8 mouse cellular contexts compared by ENCODE assay signal in the genomic region with DNA sequence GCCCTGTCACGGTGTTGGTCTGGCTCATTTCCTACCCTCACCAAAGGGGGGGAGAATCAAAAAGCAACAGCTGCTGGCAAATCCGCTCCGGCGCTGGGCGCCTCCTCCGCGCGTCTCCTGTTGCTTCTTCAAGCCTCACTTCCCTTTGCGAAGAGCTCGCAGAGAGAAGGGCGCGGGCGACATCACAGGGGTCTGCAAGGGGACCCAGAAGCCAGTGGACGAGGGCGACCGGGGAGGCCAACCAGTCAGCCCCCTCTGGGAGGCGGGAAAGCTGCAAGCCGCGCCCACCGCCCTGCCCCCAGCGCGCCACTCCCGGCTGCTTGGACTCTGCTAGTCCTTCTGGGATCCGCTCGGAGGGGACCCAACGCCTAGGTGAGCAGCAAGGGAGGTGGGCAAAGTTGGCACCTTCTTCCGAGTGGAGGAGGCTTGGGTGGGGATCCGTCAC. TPM values are rescaled to one million over a fixed set of nuclear protein-coding genes. Genes with fewer than 3 reads are reported as not detected.
A peak's percentile ranks its signal among the peaks of the same experiment; 100 is the strongest.
DNase-seq lines count a peak whose midpoint lies in the region; ATAC-seq and TF ChIP-seq lines count a peak whose summit lies in the region.

Fxyd6 (plus strand) TSS at position 69 of the 445 bp plus-strand sequence.

- no peak for TF ChIP-seq POLR2A in cortical plate, adult 2 months (IDR thresholded peaks at IDR 0.05; ENCODE audit: extremely low read depth, insufficient read depth, low read length)

- no peak for TF ChIP-seq CTCF in cortical plate, adult 2 months (IDR thresholded peaks at IDR 0.05; ENCODE audit: extremely low read depth, insufficient read depth, low read length)

- no peak for ATAC-seq in CD4-positive, CD25-positive, alpha-beta regulatory T cell, adult 4 months
- peak; percentile 84 for ATAC-seq in limb, embryonic 12.5 days (ENCODE audit: insufficient number of reproducible peaks, insufficient read depth, low FRiP score, low TSS enrichment, low read depth)
- peak; percentile 79 for ATAC-seq in midbrain, embryonic 16.5 days

- H3K27me3 ChIP-seq in limb, embryonic 12.5 days = no peaks in the 10 kb centered on the region; the same call in 1 of the 2 replicates
- H3K27me3 ChIP-seq in midbrain, embryonic 16.5 days (ENCODE audit: control insufficient read depth, insufficient read depth, low read depth, low read length) = no peaks in the 10 kb centered on the region

- H3K9me3 ChIP-seq in limb, embryonic 12.5 days = no peaks in the 10 kb centered on the region
- H3K9me3 ChIP-seq in midbrain, embryonic 16.5 days (replicated peaks; ENCODE audit: control insufficient read depth, low read length, poor library complexity, severe bottlenecking) = no peaks in the 10 kb centered on the region

- peak within 1 kb of the TSS; percentile 79 for H3K9ac ChIP-seq in limb, embryonic 12.5 days (replicated peaks)
- H3K9ac ChIP-seq in midbrain, embryonic 16.5 days (ENCODE audit: low read depth, low read length) = peak within 1 kb of the TSS; percentile 87

- H3K36me3 ChIP-seq in limb, embryonic 12.5 days = peaks cover 2% of the 10 kb centered on the region
- H3K36me3 ChIP-seq in midbrain, embryonic 16.5 days (ENCODE audit: control insufficient read depth, insufficient read depth, low read length) = no peaks in the 10 kb centered on the region

- H3K27ac ChIP-seq in cortical plate, adult 2 months (ENCODE audit: insufficient read depth, low read length) = no peak within 1 kb of the TSS
- peak within 1 kb of the TSS; percentile 50; the same call in 1 of the 2 replicates for H3K27ac ChIP-seq in limb, embryonic 12.5 days
- peak within 1 kb of the TSS; percentile 92 for H3K27ac ChIP-seq in midbrain, embryonic 16.5 days (ENCODE audit: low read length)

- H3K4me3 ChIP-seq in cortical plate, adult 2 months (ENCODE audit: insufficient read depth, low read length) = peak within 1 kb of the TSS; percentile 75
- peak within 1 kb of the TSS; percentile 65 for H3K4me3 ChIP-seq in limb, embryonic 12.5 days (replicated peaks)
- H3K4me3 ChIP-seq in midbrain, embryonic 16.5 days (ENCODE audit: low read depth, low read length) = peak within 1 kb of the TSS; percentile 82

- peaks cover 3% of the 10 kb centered on the region; the same call in 1 of the 2 replicates for H3K4me1 ChIP-seq in cortical plate, adult 2 months (ENCODE audit: control insufficient read depth, insufficient read depth, low read length)
- peaks cover 37% of the 10 kb centered on the region for H3K4me1 ChIP-seq in limb, embryonic 12.5 days (replicated peaks)
- H3K4me1 ChIP-seq in midbrain, embryonic 16.5 days (ENCODE audit: control insufficient read depth, insufficient read depth, low read length) = peaks cover 27% of the 10 kb centered on the region

- DNase-seq in CD4-positive, CD25-positive, alpha-beta regulatory T cell, adult 2 months (ENCODE audit: low read depth, low spot score) = peak; percentile 14
- peak; percentile 54 for DNase-seq in gastrocnemius, postnatal 25 days
- peak; percentile 18 for DNase-seq in induced T-regulatory cell, adult 2 months (ENCODE audit: low read depth)
- DNase-seq in thymus, adult 18-20 months = peak; percentile 25 to 31

- H3K4me2 ChIP-seq in limb, embryonic 12.5 days = peak within 1 kb of the TSS; percentile 81
- peak within 1 kb of the TSS; percentile 75 for H3K4me2 ChIP-seq in midbrain, embryonic 16.5 days (ENCODE audit: low read length)

- WGBS in limb, embryonic 12.5 days = under 1% methylated on average over 28 of the region's 28 CpGs
- WGBS in midbrain, embryonic 16.5 days = under 1% methylated on average over 28 of the region's 28 CpGs

RNA-seq across cellular contexts. Expression of gene Fxyd6, which starts in this region (rescaled TPM):
- polyA plus RNA-seq in CD4-positive, CD25-positive, alpha-beta regulatory T cell, adult 4 months (2017; shearing (Covaris generic)) = not detected
- polyA plus RNA-seq in cortical plate, adult 2 months (2012; rRNA removed) = 137 and 139 TPM in 2 replicates
- 10 to 100 TPM; 27.5 to 31.2 TPM for total RNA-seq in gastrocnemius, postnatal 25 days (2021)
- 119 and 126 TPM in 2 replicates for polyA plus RNA-seq in limb, embryonic 12.5 days (2016; fragmentation: Nextera tagmentation; extraction: Ambion mirVana)
- polyA plus RNA-seq in midbrain, embryonic 16.5 days (2015; fragmentation: Nextera tagmentation; extraction: Ambion mirVana) = 722 and 817 TPM in 2 replicates

Comparison
In these comparisons a context has a peak if more than half of its experiments do, and no peak if none do; other contexts are left out.
1. RNA of gene Fxyd6 (polyA plus RNA-seq): 722 to 817 TPM in midbrain, embryonic 16.5 days, 137 to 139 TPM in cortical plate, adult 2 months and 119 to 126 TPM in limb, embryonic 12.5 days; not detected in CD4-positive, CD25-positive, alpha-beta regulatory T cell, adult 4 months; every median in the first group is over 100 times any median in the second.
2. Peak in every context shown above with its lines, with median percentiles within 50 percentile points of each other: DNase-seq and H3K4me3 ChIP-seq.